In genomic region chr1:179686781-179687180, GRCm38 (mm10) we compare ENCODE assay signal across 22 mouse cellular contexts. TPM values are rescaled to one million over a fixed set of nuclear protein-coding genes. Genes with fewer than 3 reads are reported as not detected.
"Had no signal": no experiment of that assay in that cellular context is flagged by ENCODE, and none has a peak within 500 bp of the region (broad histone marks: within the 10 kb centered on the region; RNA-seq: fewer than 3 reads in every experiment).

No protein-coding gene starts in this region.

- H3K4me2 ChIP-seq: lung, embryonic 14.5 days; midbrain, embryonic 11.5 days had no signal

- ATAC-seq: liver, postnatal 0 days; lung, postnatal 0 days had no signal

- H3K27ac ChIP-seq: liver, embryonic 14.5 days; macrophage had no signal

- DNase-seq: kidney, adult 9 months; kidney, postnatal 14 days; kidney, postnatal 4 days; layer of hippocampus, adult 9-11 months; liver, postnatal 0 days; lung, embryonic 14.5 days; midbrain, embryonic 14.5 days; thymus, adult 18-20 months; thymus, postnatal 36 days had no signal

- H3K9ac ChIP-seq: liver, embryonic 14.5 days; liver, postnatal 0 days; lung, embryonic 14.5 days had no signal

RNA-seq across cellular contexts. Expression of gene Kif28, which starts 58.3 kb away (rescaled TPM):
- total RNA-seq: liver, adult 2 months; megakaryocyte-erythroid progenitor cell, adult 5-6 weeks had no signal
- polyA plus RNA-seq: kidney, embryonic 16.5 days; liver, adult 2 months; liver, postnatal 0 days; lung, embryonic 14.5 days; lung, postnatal 0 days; macrophage; midbrain, embryonic 11.5 days; midbrain, embryonic 14.5 days; midbrain, postnatal 0 days; neural tube, embryonic 11.5 days; neural tube, embryonic 14.5 days; small intestine, adult 2 months; spleen, adult 2 months; urinary bladder, adult 2 months had no signal
